Mouse (Mus musculus) kidney, postnatal 0 days (tissue): ENCODE results near the gene Nhp2. TPM values are rescaled to one million over a fixed set of nuclear protein-coding genes. Genes with fewer than 3 reads are reported as not detected.
A peak's percentile ranks its signal among the peaks of the same experiment; 100 is the strongest.

ENCODE experiments used
- ATAC-seq: fragments of 200-750 bp; cut with Nextera tagmentation; replicated peaks from 2 replicates; pipeline ENCODE4 v1.8.0; 2017; ENCODE audit warnings: low read depth, moderate number of reproducible peaks, moderate TSS enrichment, moderate library complexity; ENCODE audit not compliant: low FRiP score
- DNase-seq: peaks from one replicate; pipeline ENCODE4 v3.0.0-alpha.2; 2016; ENCODE audit warnings: low spot score
- H3K27ac ChIP-seq: fragments of 300-500 bp; sonication (generic); 2 replicates; pipeline ENCODE4 v1.5.1; 2014; ENCODE audit warnings: mild to moderate bottlenecking
- H3K27me3 ChIP-seq: fragments of 300-500 bp; sonication (generic); 2 replicates; pipeline ENCODE4 v1.6.1; 2014; ENCODE audit warnings: low read length, mixed read lengths; ENCODE audit not compliant: insufficient read depth
- H3K36me3 ChIP-seq: fragments of 300-500 bp; sonication (generic); 2 replicates; pipeline ENCODE4 v1.6.1; 2014; ENCODE audit warnings: low read length, mixed read lengths; ENCODE audit not compliant: insufficient read depth
- H3K4me1 ChIP-seq: fragments of 300-500 bp; sonication (generic); replicated peaks from 2 replicates; pipeline ENCODE4 v1.6.1; 2014; ENCODE audit warnings: antibody characterized with exemption, low read length, mixed read lengths; ENCODE audit not compliant: insufficient read depth
- H3K4me2 ChIP-seq: fragments of 300-500 bp; sonication (generic); 2 replicates; pipeline ENCODE4 v1.6.1; 2014; ENCODE audit warnings: mild to moderate bottlenecking, low read length, moderate library complexity, mixed read lengths
- H3K4me3 ChIP-seq: fragments of 300-500 bp; sonication (generic); replicated peaks from 2 replicates; pipeline ENCODE4 v1.5.1; 2014; ENCODE audit warnings: low read depth, low read length
- H3K9ac ChIP-seq: fragments of 300-500 bp; sonication (generic); 2 replicates; pipeline ENCODE4 v1.6.1; 2014; ENCODE audit warnings: low read depth, low read length
- H3K9me3 ChIP-seq: fragments of 300-500 bp; sonication (generic); replicated peaks from 2 replicates; pipeline ENCODE4 v1.6.1; 2016; ENCODE audit warnings: low read length, inconsistent platforms, mixed read lengths
- CTCF ChIP-seq: IDR thresholded peaks from 2 replicates; pipeline ENCODE4 v1.5.1; 2016; ENCODE audit warnings: antibody characterized with exemption, low read depth, mild to moderate bottlenecking, moderate library complexity
- WGBS: fragments of 180-500 bp; shearing (Covaris S2); extraction: QIAGEN DNeasy Blood & Tissue Kit; methylation state at CpG from one replicate; pipeline ENCODE4 v1.1.7; 2014; 5-methylcytosine and 5-hydroxymethylcytosine counted together
- polyA plus RNA-seq: library from polyadenylated mRNA; unstranded; fragments of >200 nt; fragmentation: Nextera tagmentation; extraction: Ambion mirVana; gene quantifications from 2 replicates; pipeline ENCODE4 v1.2.1, GENCODE M21; 2015

Nhp2 gene
- polyA plus RNA-seq, 1 experiment from 2014 or later, result 136 TPM

DNA sequence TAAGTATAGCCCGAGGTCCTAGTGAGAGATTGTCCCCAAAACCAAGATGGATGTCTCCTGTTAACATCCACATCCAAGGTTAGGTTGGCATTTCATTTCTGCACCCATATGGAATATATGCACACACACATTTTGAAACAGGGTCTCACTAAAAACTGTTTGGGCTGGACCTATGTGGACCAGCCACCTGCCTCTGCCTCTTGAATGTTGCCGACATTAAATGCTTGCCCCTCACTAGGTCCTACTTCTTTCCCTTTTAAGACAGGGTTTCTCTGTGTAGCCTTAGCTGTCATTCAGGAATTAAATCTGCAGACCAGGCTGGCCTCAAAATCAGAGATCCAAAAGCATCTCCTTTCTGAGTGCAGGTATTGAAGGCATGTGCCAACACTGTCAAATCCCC is 22.0 kb upstream of the Nhp2 start:
- Histone ChIP-seq H3K4me2 (no peak overlapping the region), H3K9ac (no peak overlapping the region), H3K27ac (no peak overlapping the region), H3K9me3 (no peaks in the 10 kb centered on the region), H3K27me3 (no peaks in the 10 kb centered on the region), H3K36me3 (peaks cover 92% of the 10 kb centered on the region), H3K4me3 (no peak overlapping the region), H3K4me1 (no peaks in the 10 kb centered on the region)
- no peak for ATAC-seq
- no peak for TF ChIP-seq CTCF
- 88% methylated on average over 2 of the region's 2 CpGs for WGBS
- no peak for DNase-seq

DNA sequence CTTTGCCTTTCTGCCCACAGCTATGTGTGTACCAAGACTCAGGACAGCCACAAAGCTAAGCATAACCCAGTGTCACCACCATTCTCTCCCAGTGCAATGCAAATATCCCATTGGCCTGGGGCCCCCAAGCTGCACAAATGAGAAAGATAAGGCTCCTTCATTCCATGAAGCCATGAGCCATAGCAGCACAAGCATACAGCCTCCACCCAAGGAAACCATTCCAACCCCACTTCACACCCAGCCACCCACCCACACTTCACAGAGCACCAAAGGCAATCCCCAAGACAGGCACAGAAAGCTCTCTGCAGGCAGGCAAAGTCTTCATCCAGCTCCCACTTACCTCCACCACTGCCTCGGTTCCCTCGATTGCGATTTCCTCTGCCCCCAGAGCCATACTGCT is 17.3 kb upstream of the Nhp2 start:
- DNase-seq (no peak), ATAC-seq (no peak)
- H3K27ac ChIP-seq, result no peak overlapping the region
- WGBS, result 88% methylated on average over 3 of the region's 3 CpGs
- H3K9me3 ChIP-seq, result no peaks in the 10 kb centered on the region
- no peak overlapping the region for H3K4me2 ChIP-seq
- H3K27me3 ChIP-seq, result no peaks in the 10 kb centered on the region
- peaks cover 73% of the 10 kb centered on the region for H3K36me3 ChIP-seq
- TF ChIP-seq CTCF, result no peak
- H3K4me3 ChIP-seq, result no peak overlapping the region
- H3K9ac ChIP-seq, result no peak overlapping the region
- H3K4me1 ChIP-seq, result no peaks in the 10 kb centered on the region; the same call in 1 of the 2 replicates

DNA sequence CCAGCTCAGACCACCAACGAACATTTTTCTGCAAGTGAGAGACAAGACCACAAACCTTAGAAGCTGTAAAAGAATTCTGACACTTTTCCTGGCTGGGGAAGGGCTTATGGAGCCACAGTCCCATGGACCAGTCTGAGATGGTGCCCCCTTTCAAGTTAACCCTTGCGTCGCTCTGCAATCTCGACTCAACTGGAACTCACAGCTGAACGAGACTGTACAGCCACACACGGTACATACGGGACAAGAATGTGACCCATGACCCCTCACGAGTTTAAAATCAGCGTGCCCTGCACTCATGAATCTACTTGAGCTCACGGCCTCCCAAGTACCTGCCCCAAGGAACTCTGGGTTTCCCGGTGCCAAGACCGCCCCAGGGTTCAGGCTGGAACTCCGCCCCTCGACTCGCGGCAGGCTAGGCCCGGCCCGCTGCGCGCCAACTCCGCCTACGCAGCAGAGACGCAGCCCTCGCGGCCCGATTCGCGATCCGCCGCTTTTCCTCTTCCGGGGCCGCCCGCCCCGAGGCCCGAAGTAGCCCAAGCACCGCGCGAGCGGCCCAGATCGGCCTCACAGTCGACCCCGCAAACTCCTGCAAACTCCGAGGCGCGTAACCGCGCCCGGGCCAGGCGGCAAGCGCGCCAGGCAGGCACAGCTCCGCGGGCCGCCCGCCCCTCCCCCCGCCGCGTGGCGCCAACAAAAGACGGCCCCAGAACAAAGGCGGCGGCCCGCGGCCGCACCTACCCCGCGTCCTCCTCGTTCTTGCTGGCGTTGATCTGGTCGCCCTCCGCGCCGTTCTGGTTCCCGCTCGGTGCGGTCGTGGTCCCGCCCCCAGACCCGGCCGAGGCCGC is 13.7 kb upstream of the Nhp2 start:
- WGBS, result under 1% methylated on average over 80 of the region's 81 CpGs
- H3K27me3 ChIP-seq, result no peaks in the 10 kb centered on the region

DNA sequence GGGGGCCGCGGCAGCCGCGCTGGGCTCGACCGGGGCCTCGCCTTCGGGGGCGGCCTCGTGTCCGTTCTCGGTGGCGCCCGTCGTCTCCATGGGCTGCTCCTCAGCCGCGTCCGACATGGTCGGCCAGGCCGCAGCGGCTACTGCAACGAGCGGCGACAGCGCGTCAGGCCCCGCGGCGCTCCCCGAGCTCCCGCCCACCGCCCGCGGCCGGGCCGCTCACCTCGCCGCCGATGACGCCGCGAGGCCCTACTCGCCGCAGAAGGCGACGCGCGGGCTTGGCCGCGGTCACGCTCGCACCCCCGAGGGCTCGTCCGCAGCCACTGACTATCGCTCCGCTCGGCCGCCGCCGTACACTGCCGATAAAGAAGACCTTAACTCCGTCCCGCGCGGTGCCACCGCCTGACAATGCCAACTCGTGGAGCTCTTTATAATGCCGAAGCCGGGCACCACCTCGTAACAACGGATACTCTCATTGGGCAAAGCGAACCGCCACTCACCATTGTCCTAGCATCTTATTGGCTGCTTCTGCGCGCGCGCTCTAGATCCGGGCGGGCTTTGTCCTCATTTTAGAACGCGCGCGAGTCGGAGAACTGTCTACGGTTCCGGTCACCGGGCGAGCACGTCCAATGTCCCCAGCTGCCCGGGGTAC is 13.0 kb upstream of the Nhp2 start, which contains the start of gene Hnrnpab:
Hnrnpab (minus strand) TSS at position 401 of the 649 bp plus-strand sequence.
- no peak for TF ChIP-seq CTCF
- Histone ChIP-seq H3K4me2 (peak within 1 kb of the TSS; percentile 75), H3K9ac (peak within 1 kb of the TSS; percentile 100), H3K9me3 (no peaks in the 10 kb centered on the region), H3K4me3 (peak within 1 kb of the TSS; percentile 99), H3K36me3 (peaks cover 31% of the 10 kb centered on the region), H3K27me3 (no peaks in the 10 kb centered on the region), H3K4me1 (no peaks in the 10 kb centered on the region; the same call in 1 of the 2 replicates), H3K27ac (peak within 1 kb of the TSS; percentile 97)
- DNase-seq, result peak; percentile 98
- ATAC-seq, result peak; percentile 92
- under 1% methylated on average over 83 of the region's 91 CpGs for WGBS

More for the DNA sequence above, 13.7 kb upstream of the Nhp2 start:
- no peaks in the 10 kb centered on the region for H3K9me3 ChIP-seq
- ATAC-seq, result peak; percentile 83
- H3K4me2 ChIP-seq, result peak overlapping the region; percentile 75
- H3K4me1 ChIP-seq, result no peaks in the 10 kb centered on the region; the same call in 1 of the 2 replicates
- peak overlapping the region; percentile 100 for H3K9ac ChIP-seq
- H3K4me3 ChIP-seq, result peak overlapping the region; percentile 99
- TF ChIP-seq CTCF, result no peak
- peaks cover 38% of the 10 kb centered on the region for H3K36me3 ChIP-seq
- peak; percentile 95 for DNase-seq
- peak overlapping the region; percentile 97 for H3K27ac ChIP-seq

DNA sequence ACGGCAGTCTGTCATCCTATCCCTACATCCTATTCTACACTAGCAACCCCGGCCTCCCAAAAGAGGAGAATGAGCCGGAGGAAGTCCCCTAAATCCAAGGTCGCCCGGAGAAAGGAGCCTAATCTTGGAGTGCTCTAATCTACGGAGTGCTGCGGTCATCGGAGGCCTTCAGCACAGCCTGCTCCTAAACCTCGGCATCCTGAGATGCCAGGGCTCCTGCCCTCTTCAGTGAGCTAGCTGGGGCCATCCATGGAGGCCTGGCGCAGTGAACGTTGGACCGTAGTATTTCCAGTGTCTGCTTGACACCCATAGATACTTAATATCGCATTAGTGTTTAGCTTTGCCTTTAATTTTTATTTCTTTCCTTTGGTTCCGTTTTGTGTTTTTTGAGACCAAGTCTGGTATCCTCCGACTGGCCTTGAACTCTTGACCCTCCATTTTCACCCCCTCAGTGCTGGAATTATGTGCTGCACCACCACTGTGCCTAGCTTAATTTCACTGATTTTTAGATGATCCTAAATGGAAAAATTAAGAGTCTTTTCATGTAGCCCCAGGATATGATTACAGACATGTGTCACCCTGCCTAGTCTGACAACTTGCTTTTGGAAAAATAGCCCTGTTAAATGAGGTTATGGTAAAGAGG is 12.3 kb upstream of the Nhp2 start:
- peaks cover 24% of the 10 kb centered on the region for H3K36me3 ChIP-seq
- peak overlapping the region; percentile 97 for H3K27ac ChIP-seq
- DNase-seq (no peak), ATAC-seq (peak; percentile 16)
- WGBS, result 4% methylated on average over 15 of the region's 15 CpGs
- peak overlapping the region; percentile 100 for H3K9ac ChIP-seq
- peak overlapping the region; percentile 66 for H3K4me2 ChIP-seq
- no peaks in the 10 kb centered on the region for H3K9me3 ChIP-seq
- H3K4me1 ChIP-seq, result no peaks in the 10 kb centered on the region; the same call in 1 of the 2 replicates
- H3K4me3 ChIP-seq, result peak overlapping the region; percentile 99
- H3K27me3 ChIP-seq, result no peaks in the 10 kb centered on the region
- no peak for TF ChIP-seq CTCF
